Mouse (Mus musculus): ENCODE measurements at regions not wholly inside any gene's neighbourhood (a gene's known extent, or its start where the extent isn't known, plus 50 kb on each side); places are given as distances from the start of the nearest gene placed in this dataset.

- Histone ChIP-seq H3K9me3 (ENCODE audit: control insufficient read depth, low read length) (no peaks in the 10 kb centered on the region), H3K27ac (ENCODE audit: low read depth, low read length) (no peak overlapping the region), H3K4me3 (ENCODE audit: low read depth, low read length) (no peak overlapping the region), H3K36me3 (ENCODE audit: control insufficient read depth, insufficient read depth, low read length) (no peaks in the 10 kb centered on the region), H3K4me2 (ENCODE audit: low read depth, low read length) (no peak overlapping the region), H3K9ac (replicated peaks; ENCODE audit: low read depth, low read length) (no peak overlapping the region), H3K4me1 (ENCODE audit: control insufficient read depth, insufficient read depth, low read length) (peaks cover 3% of the 10 kb centered on the region; the same call in 1 of the 2 replicates), H3K27me3 (ENCODE audit: control insufficient read depth, insufficient read depth, low read length) (no peaks in the 10 kb centered on the region)
- no peak for ATAC-seq (ENCODE audit: low read depth)
- 82% methylated on average over 2 of the region's 2 CpGs for WGBS
Observed at GRCm38 (mm10) chr7:113146108-113146507, 61.2 kb upstream of the Arntl start.

GRCm38 (mm10) chr7:113146526-113146925, 60.7 kb upstream of the Arntl start:
- Histone ChIP-seq H3K27ac (ENCODE audit: low read depth, low read length) (no peak overlapping the region), H3K27me3 (ENCODE audit: control insufficient read depth, insufficient read depth, low read length) (no peaks in the 10 kb centered on the region), H3K9me3 (ENCODE audit: control insufficient read depth, low read length) (no peaks in the 10 kb centered on the region), H3K36me3 (ENCODE audit: control insufficient read depth, insufficient read depth, low read length) (no peaks in the 10 kb centered on the region), H3K4me3 (ENCODE audit: low read depth, low read length) (no peak overlapping the region), H3K4me1 (ENCODE audit: control insufficient read depth, insufficient read depth, low read length) (peaks cover 3% of the 10 kb centered on the region; the same call in 1 of the 2 replicates), H3K4me2 (ENCODE audit: low read depth, low read length) (no peak overlapping the region), H3K9ac (replicated peaks; ENCODE audit: low read depth, low read length) (no peak overlapping the region)
- WGBS = 91% methylated on average over 9 of the region's 9 CpGs
- no peak for ATAC-seq (ENCODE audit: low read depth)

DNA sequence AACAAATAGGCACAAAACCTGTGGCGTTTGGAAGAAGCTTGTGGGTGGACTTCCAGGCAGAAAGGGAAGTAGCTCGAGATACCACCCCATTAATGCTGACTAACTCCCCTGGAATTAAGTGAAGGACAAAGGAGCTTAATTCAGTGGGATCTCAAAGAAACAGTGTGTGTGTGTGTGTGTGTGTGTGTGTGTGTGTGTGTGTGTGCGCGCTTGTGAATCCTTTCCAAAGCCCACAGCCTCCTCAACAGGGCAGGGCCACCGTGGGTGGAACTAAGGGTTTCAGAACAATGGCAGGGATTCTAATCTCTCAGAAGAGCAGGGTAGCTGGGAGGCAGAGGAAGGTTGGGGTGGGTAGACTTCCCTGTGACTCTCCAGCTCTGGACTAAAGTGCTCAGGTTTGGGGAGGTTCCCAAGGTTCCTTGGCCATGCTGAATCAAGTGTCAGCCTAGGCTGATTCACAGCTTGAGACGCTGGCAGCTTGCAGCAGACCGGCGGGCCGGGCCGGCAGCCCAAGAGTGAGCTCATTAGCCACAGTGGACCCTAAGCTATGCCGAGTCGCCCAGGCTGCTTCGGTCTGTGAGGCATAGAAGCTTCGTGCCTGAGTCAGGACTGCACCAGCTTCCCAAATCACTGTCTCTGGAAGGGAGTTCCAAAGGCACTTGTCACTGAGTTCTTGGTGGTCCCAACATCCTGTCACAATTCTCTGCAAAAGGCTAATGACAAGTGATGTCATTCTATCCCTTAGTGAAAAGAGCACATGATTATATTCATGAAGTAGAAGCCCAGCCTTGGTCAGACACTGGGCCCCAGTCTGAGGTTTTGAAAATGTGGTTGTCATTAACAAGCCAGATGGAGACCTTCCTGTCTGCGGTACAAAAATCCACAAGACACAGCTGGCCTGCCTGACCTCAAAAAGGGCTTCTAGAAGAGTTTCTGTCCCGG, 59.6 kb upstream of the Arntl start:
- H3K4me2 ChIP-seq (ENCODE audit: low read depth, low read length) = no peak overlapping the region
- no peak overlapping the region for H3K27ac ChIP-seq (ENCODE audit: low read depth, low read length)
- no peak for ATAC-seq (ENCODE audit: low read depth)
- H3K9ac ChIP-seq (replicated peaks; ENCODE audit: low read depth, low read length) = no peak overlapping the region
- H3K36me3 ChIP-seq (ENCODE audit: control insufficient read depth, insufficient read depth, low read length) = no peaks in the 10 kb centered on the region
- H3K4me3 ChIP-seq (ENCODE audit: low read depth, low read length) = no peak overlapping the region
- 41% methylated on average over 16 of the region's 16 CpGs for WGBS
- H3K9me3 ChIP-seq (ENCODE audit: control insufficient read depth, low read length) = no peaks in the 10 kb centered on the region
- H3K27me3 ChIP-seq (ENCODE audit: control insufficient read depth, insufficient read depth, low read length) = no peaks in the 10 kb centered on the region
- H3K4me1 ChIP-seq (ENCODE audit: control insufficient read depth, insufficient read depth, low read length) = no peaks in the 10 kb centered on the region

DNA sequence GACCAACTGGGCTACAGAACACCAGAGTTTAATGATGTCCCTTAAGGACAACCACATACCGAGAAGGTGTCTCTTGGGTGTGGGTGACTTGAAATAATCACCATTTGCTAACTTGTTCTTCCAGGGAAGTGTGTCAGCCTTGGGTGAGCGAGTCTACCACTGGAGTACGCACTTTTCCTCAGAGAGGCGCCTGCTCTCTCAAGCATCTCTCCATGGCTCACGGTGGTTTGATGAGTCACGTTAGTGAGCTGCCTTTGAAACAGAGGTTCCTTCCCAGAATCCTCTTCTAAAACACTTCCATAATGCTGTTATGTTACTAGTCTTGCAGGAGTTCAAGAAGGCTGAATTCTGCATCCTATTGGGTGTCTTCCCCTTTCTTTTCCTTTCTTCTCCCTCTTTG, 58.6 kb upstream of the Arntl start:
- 94% methylated on average over 6 of the region's 6 CpGs for WGBS
- ATAC-seq (ENCODE audit: low read depth) = no peak
- Histone ChIP-seq H3K36me3 (ENCODE audit: control insufficient read depth, insufficient read depth, low read length) (no peaks in the 10 kb centered on the region), H3K4me1 (ENCODE audit: control insufficient read depth, insufficient read depth, low read length) (no peaks in the 10 kb centered on the region), H3K27ac (ENCODE audit: low read depth, low read length) (no peak overlapping the region), H3K4me2 (ENCODE audit: low read depth, low read length) (no peak overlapping the region), H3K27me3 (ENCODE audit: control insufficient read depth, insufficient read depth, low read length) (no peaks in the 10 kb centered on the region), H3K4me3 (ENCODE audit: low read depth, low read length) (no peak overlapping the region), H3K9ac (replicated peaks; ENCODE audit: low read depth, low read length) (no peak overlapping the region), H3K9me3 (ENCODE audit: control insufficient read depth, low read length) (no peaks in the 10 kb centered on the region)

DNA sequence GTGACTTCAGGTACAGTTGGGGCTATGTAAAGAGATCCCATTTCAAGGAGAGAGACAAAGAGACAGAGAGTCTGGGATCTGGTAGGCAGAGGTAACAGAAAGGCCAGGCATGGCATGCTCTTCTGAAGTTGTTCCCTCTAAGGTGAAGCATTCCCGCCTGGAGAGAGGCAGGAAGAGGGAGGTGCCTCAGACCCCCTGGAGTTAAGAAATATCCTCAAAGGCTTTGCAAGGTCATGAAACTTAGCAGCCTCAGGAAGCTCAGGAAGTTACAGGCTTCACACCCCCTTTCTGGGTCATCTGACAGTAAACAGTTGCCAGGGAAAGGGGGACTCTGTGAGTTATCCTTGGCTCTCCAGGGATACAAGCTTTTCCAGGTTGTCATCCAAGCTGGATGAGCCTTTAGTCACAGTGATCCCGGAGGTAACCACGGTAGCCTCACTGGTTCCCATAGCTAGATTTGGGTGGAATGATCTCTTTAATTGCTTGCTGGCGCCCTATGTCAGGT, 57.2 kb upstream of the Arntl start:
- Histone ChIP-seq H3K27me3 (ENCODE audit: control insufficient read depth, insufficient read depth, low read length) (no peaks in the 10 kb centered on the region), H3K9me3 (ENCODE audit: control insufficient read depth, low read length) (no peaks in the 10 kb centered on the region), H3K36me3 (ENCODE audit: control insufficient read depth, insufficient read depth, low read length) (no peaks in the 10 kb centered on the region), H3K27ac (ENCODE audit: low read depth, low read length) (no peak overlapping the region), H3K4me1 (ENCODE audit: control insufficient read depth, insufficient read depth, low read length) (no peaks in the 10 kb centered on the region), H3K9ac (replicated peaks; ENCODE audit: low read depth, low read length) (no peak overlapping the region), H3K4me3 (ENCODE audit: low read depth, low read length) (no peak overlapping the region), H3K4me2 (ENCODE audit: low read depth, low read length) (no peak overlapping the region)
- 83% methylated on average over 4 of the region's 4 CpGs for WGBS
- no peak for ATAC-seq (ENCODE audit: low read depth)

DNA sequence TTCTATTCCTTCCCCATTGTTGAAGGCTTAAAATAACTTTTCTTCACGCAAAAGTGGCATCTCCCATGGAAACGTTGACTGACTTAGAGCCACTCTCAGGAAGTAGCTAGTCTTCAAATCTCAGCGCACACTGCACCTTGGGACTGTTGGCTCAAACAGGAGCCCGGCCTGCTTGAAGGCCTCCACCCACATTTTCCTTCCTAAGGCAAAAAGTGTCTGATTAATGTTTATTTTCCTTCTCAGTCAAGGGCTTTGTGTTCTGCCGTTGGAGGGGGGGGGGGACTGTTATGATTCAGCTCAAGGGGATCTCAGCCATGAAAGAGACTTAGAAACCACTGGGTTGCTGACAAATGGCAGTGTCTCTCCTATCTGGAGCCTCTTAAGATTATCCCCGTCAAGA, 56.5 kb upstream of the Arntl start:
- no peak overlapping the region for H3K4me3 ChIP-seq (ENCODE audit: low read depth, low read length)
- H3K9ac ChIP-seq (replicated peaks; ENCODE audit: low read depth, low read length) = no peak overlapping the region
- no peaks in the 10 kb centered on the region for H3K4me1 ChIP-seq (ENCODE audit: control insufficient read depth, insufficient read depth, low read length)
- no peaks in the 10 kb centered on the region for H3K36me3 ChIP-seq (ENCODE audit: control insufficient read depth, insufficient read depth, low read length)
- WGBS = 61% methylated on average over 6 of the region's 6 CpGs
- H3K27me3 ChIP-seq (ENCODE audit: control insufficient read depth, insufficient read depth, low read length) = no peaks in the 10 kb centered on the region
- H3K4me2 ChIP-seq (ENCODE audit: low read depth, low read length) = no peak overlapping the region
- H3K9me3 ChIP-seq (ENCODE audit: control insufficient read depth, low read length) = no peaks in the 10 kb centered on the region
- no peak overlapping the region for H3K27ac ChIP-seq (ENCODE audit: low read depth, low read length)
- ATAC-seq (ENCODE audit: low read depth) = no peak

- no peak overlapping the region for H3K9ac ChIP-seq (replicated peaks; ENCODE audit: low read depth, low read length)
- 74% methylated on average over 6 of the region's 6 CpGs for WGBS
- no peak overlapping the region for H3K4me3 ChIP-seq (ENCODE audit: low read depth, low read length)
- H3K9me3 ChIP-seq (ENCODE audit: control insufficient read depth, low read length) = no peaks in the 10 kb centered on the region
- H3K4me1 ChIP-seq (ENCODE audit: control insufficient read depth, insufficient read depth, low read length) = no peaks in the 10 kb centered on the region
- no peak overlapping the region for H3K4me2 ChIP-seq (ENCODE audit: low read depth, low read length)
- H3K27me3 ChIP-seq (ENCODE audit: control insufficient read depth, insufficient read depth, low read length) = no peaks in the 10 kb centered on the region
- no peak for ATAC-seq (ENCODE audit: low read depth)
- no peak overlapping the region for H3K27ac ChIP-seq (ENCODE audit: low read depth, low read length)
- no peaks in the 10 kb centered on the region for H3K36me3 ChIP-seq (ENCODE audit: control insufficient read depth, insufficient read depth, low read length)
Observed at GRCm38 (mm10) chr7:113151499-113151898, 55.8 kb upstream of the Arntl start.

DNA sequence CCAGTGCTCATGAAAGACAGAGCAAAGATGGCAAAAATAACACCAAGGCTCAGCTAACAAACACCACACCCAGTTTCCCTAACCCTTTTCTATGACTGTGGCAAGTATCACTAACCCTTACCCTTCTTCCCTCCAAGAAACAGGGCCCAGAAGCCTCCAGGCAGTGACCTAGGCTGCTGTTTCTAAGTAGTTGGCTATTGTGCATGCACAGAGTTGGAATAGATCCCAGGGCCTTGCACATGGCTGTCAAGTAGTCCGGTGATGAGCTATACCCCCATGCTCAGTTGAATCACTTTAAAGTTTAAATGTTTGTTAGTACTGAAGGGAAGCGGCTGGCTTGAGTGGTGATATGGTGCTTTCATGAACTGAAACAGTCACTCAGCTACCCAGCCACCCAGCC, 53.9 kb upstream of the Arntl start:
- Histone ChIP-seq H3K4me3 (ENCODE audit: low read depth, low read length) (no peak overlapping the region), H3K4me1 (ENCODE audit: control insufficient read depth, insufficient read depth, low read length) (no peaks in the 10 kb centered on the region), H3K9me3 (ENCODE audit: control insufficient read depth, low read length) (no peaks in the 10 kb centered on the region), H3K27ac (ENCODE audit: low read depth, low read length) (no peak overlapping the region), H3K36me3 (ENCODE audit: control insufficient read depth, insufficient read depth, low read length) (no peaks in the 10 kb centered on the region), H3K4me2 (ENCODE audit: low read depth, low read length) (no peak overlapping the region), H3K27me3 (ENCODE audit: control insufficient read depth, insufficient read depth, low read length) (no peaks in the 10 kb centered on the region), H3K9ac (replicated peaks; ENCODE audit: low read depth, low read length) (no peak overlapping the region)
- WGBS = 90% methylated on average over 2 of the region's 2 CpGs
- no peak for ATAC-seq (ENCODE audit: low read depth)

DNA sequence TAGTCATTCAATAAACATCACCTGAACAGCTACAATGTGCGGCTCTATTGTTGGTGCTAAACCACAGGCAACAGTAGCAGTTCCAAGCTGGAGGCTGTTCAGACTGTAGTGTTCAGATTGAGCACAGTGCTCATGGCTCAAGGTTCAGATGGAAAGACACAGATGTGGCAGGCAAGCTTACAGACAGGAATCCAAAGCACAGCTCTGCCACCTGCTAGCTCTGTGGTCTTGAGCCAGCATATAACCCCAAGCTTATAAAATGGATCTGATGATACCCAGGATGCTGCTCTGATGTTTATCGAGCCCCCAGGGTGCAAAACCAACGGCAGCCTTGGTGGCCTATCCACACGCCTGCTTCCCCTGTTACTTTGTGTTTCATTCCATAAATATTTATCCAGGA, 53.2 kb upstream of the Arntl start:
- no peak for ATAC-seq (ENCODE audit: low read depth)
- no peak overlapping the region for H3K9ac ChIP-seq (replicated peaks; ENCODE audit: low read depth, low read length)
- H3K27me3 ChIP-seq (ENCODE audit: control insufficient read depth, insufficient read depth, low read length) = no peaks in the 10 kb centered on the region
- no peaks in the 10 kb centered on the region for H3K36me3 ChIP-seq (ENCODE audit: control insufficient read depth, insufficient read depth, low read length)
- no peak overlapping the region for H3K4me3 ChIP-seq (ENCODE audit: low read depth, low read length)
- WGBS = 81% methylated on average over 4 of the region's 4 CpGs
- no peaks in the 10 kb centered on the region for H3K9me3 ChIP-seq (ENCODE audit: control insufficient read depth, low read length)
- H3K4me1 ChIP-seq (ENCODE audit: control insufficient read depth, insufficient read depth, low read length) = no peaks in the 10 kb centered on the region
- no peak overlapping the region for H3K4me2 ChIP-seq (ENCODE audit: low read depth, low read length)
- no peak overlapping the region for H3K27ac ChIP-seq (ENCODE audit: low read depth, low read length)

Data from neural tube, embryonic 14.5 days (tissue).